Mouse (Mus musculus) liver, embryonic 14.5 days (tissue): ENCODE measurements around the gene Grcc10. TPM values are rescaled to one million over a fixed set of nuclear protein-coding genes. Genes with fewer than 3 reads are reported as not detected.

ENCODE experiments used
- ATAC-seq: fragments of 200-750 bp; cut with Nextera tagmentation; 2 replicates; pipeline ENCODE4 v1.8.0; 2017; ENCODE audit warnings: moderate number of reproducible peaks, mild to moderate bottlenecking, moderate library complexity; ENCODE audit not compliant: insufficient read depth
- DNase-seq, 3 experiments: peaks; one replicate each; pipeline ENCODE4 v3.0.0-alpha.2; 2012 to 2013; ENCODE audit warnings: low read depth in 3 of 3, low spot score in 3 of 3
- H3K27ac ChIP-seq: fragments of 300-500 bp; sonication (generic); 2 replicates; pipeline ENCODE4 v1.5.1; 2014; ENCODE audit warnings: moderate library complexity, mild to moderate bottlenecking, control low read depth, inconsistent platforms
- H3K27me3 ChIP-seq: fragments of 300-500 bp; sonication (generic); 2 replicates; pipeline ENCODE4 v1.6.1; 2014; ENCODE audit warnings: mild to moderate bottlenecking, low read length, moderate library complexity; ENCODE audit not compliant: control insufficient read depth, insufficient read depth
- H3K36me3 ChIP-seq: fragments of 300-500 bp; sonication (generic); replicated peaks from 2 replicates; pipeline ENCODE4 v1.6.1; 2014; ENCODE audit warnings: low read depth; ENCODE audit not compliant: control insufficient read depth, insufficient read depth
- H3K4me1 ChIP-seq, 2 experiments: fragments of 200-500 bp in 1 of 2; fragments of 300-500 bp in 1 of 2; sonication (generic) in 1 of 2; replicated peaks; 2 replicates each; pipeline ENCODE4 v1.6.1; 2012 to 2014; ENCODE audit warnings: antibody characterized with exemption in 1 of 2, inconsistent platforms in 1 of 2, low read length in 1 of 2; ENCODE audit not compliant: control insufficient read depth in 2 of 2, insufficient read depth in 2 of 2
- H3K4me2 ChIP-seq: fragments of 300-500 bp; sonication (generic); 2 replicates; pipeline ENCODE4 v1.6.1; 2014; ENCODE audit warnings: low read depth, mild to moderate bottlenecking, control low read depth, moderate library complexity
- H3K4me3 ChIP-seq, 2 experiments: fragments of 200-500 bp in 1 of 2; fragments of 300-500 bp in 1 of 2; sonication (generic) in 1 of 2; 2 replicates each; pipeline ENCODE4 v1.5.1; 2012 to 2014; ENCODE audit warnings: low read depth in 2 of 2, low read length in 2 of 2, mild to moderate bottlenecking in 2 of 2, control low read depth in 1 of 2, inconsistent platforms in 1 of 2, moderate library complexity in 1 of 2; ENCODE audit not compliant: insufficient read depth in 1 of 2
- H3K9ac ChIP-seq: fragments of 300-500 bp; sonication (generic); replicated peaks from 2 replicates; pipeline ENCODE4 v1.6.1; 2014; ENCODE audit warnings: mild to moderate bottlenecking, control low read depth, moderate library complexity
- H3K9me3 ChIP-seq: fragments of 300-500 bp; sonication (generic); 2 replicates; pipeline ENCODE4 v1.6.1; 2016; ENCODE audit warnings: low read length, mixed read lengths; ENCODE audit not compliant: control insufficient read depth
- CTCF ChIP-seq: IDR thresholded peaks from 2 replicates; pipeline ENCODE4 v1.5.1; 2016; ENCODE audit warnings: antibody characterized with exemption, low read depth, control low read depth
- EP300 ChIP-seq: IDR thresholded peaks from 2 replicates; pipeline ENCODE4 v1.6.1; 2016; ENCODE audit warnings: antibody characterized with exemption, low read depth
- WGBS: fragments of 180-500 bp; shearing (Covaris S2); extraction: QIAGEN DNeasy Blood & Tissue Kit; methylation state at CpG from one replicate; pipeline ENCODE4 v1.1.7; 2014; ENCODE audit not compliant: insufficient replicate concordance; 5-methylcytosine and 5-hydroxymethylcytosine counted together
- microRNA counts: library from miRNA; unstranded; fragments of <30 nt; microRNA quantifications from one replicate; lab custom pipeline; 2016
- microRNA-seq: library from miRNA; unstranded; fragments of <30 nt; microRNA quantifications from one replicate; pipeline ENCODE4, GENCODE M21; 2016
- polyA plus RNA-seq, 2 experiments: library from polyadenylated mRNA; depleted of rRNA in 1 of 2; stranded (reverse) in 1 of 2; unstranded in 1 of 2; fragments of >200 nt; fragmentation: Nextera tagmentation in 1 of 2; extraction: Ambion mirVana in 1 of 2; gene quantifications; 2 replicates each; pipeline versions ENCODE4 v1.2.1 to v1.2.3; 2012 to 2014

Grcc10 gene
- polyA plus RNA-seq, 2 experiments, result 50.2 to 74.0 TPM

- Histone ChIP-seq H3K4me1 (peaks cover 0 to 11% of the 10 kb centered on the region in 2 experiments; a peak in 2 of 4 replicates), H3K36me3 (peaks cover 9% of the 10 kb centered on the region), H3K9ac (no peak overlapping the region), H3K27me3 (no peaks in the 10 kb centered on the region), H3K27ac (no peak overlapping the region), H3K4me3 (no peak overlapping the region), H3K9me3 (no peaks in the 10 kb centered on the region), H3K4me2 (no peak overlapping the region)
- TF ChIP-seq CTCF, result no peak
- no peak for TF ChIP-seq EP300
- DNase-seq (no peak), ATAC-seq (no peak)
- 78% methylated on average over 15 of the region's 15 CpGs for WGBS
Observed at GRCm38 (mm10) chr6:124693243-124693981, 47.8 kb downstream of the Grcc10 start.

GRCm38 (mm10) chr6:124690517-124690916, 50.7 kb downstream of the Grcc10 start:
- ATAC-seq, result no peak
- WGBS, result 79% methylated on average over 3 of the region's 3 CpGs

More at GRCm38 (mm10) chr6:124690517-124690916, 50.7 kb downstream of the Grcc10 start:
- TF ChIP-seq CTCF (no peak), EP300 (no peak)
- H3K9ac ChIP-seq, result no peak overlapping the region
- peaks cover 2% of the 10 kb centered on the region; the same call in 1 of the 2 replicates for H3K36me3 ChIP-seq
- H3K27ac ChIP-seq, result no peak overlapping the region
- H3K4me1 ChIP-seq, result peaks cover 10 to 27% of the 10 kb centered on the region in 2 experiments
- no peak overlapping the region for H3K4me2 ChIP-seq
- no peaks in the 10 kb centered on the region for H3K9me3 ChIP-seq
- H3K4me3 ChIP-seq, result no peak overlapping the region
- no peaks in the 10 kb centered on the region for H3K27me3 ChIP-seq
- DNase-seq, result no peak

MicroRNAs encoded within 50 kb of the gene (microRNA counts, 519-probe panel; counts per million panel counts)
- 69.9 counts per million for microRNA mmu-miR-141 (lab: Ali Mortazavi, UCI)
- 69.9 counts per million for microRNA mmu-miR-200c (lab: Ali Mortazavi, UCI)

Small RNA genes lying within 50 kb of the gene (microRNA-seq; reads per million reads assigned to microRNA genes)
- gene Mir141, result 75.7 reads per million, percentile 44 among the genes with 10 or more reads in this experiment
- gene Mir200c, result 518 reads per million, percentile 66 among the genes with 10 or more reads in this experiment

Other genes starting within 250 kb of the Grcc10 start
- gene C1rl, start 248.3 kb downstream of the Grcc10 start, polyA plus RNA-seq (2012; rRNA removed), result 3.8 and 3.9 TPM in 2 replicates
- 7.3 and 7.6 TPM in 2 replicates for gene C1rl, start 248.3 kb downstream of the Grcc10 start, polyA plus RNA-seq (2014; fragmentation: Nextera tagmentation; extraction: Ambion mirVana)
- 4.8 and 7.8 TPM in 2 replicates for gene C1ra, start 229.0 kb downstream of the Grcc10 start, polyA plus RNA-seq (2012; rRNA removed)
- 8.6 and 10.7 TPM in 2 replicates for gene C1ra, start 229.0 kb downstream of the Grcc10 start, polyA plus RNA-seq (2014; fragmentation: Nextera tagmentation; extraction: Ambion mirVana)
- 36.1 and 40.9 TPM in 2 replicates for gene C1s1, start 199.0 kb downstream of the Grcc10 start, polyA plus RNA-seq (2012; rRNA removed)
- 23.9 and 26.4 TPM in 2 replicates for gene C1s1, start 199.0 kb downstream of the Grcc10 start, polyA plus RNA-seq (2014; fragmentation: Nextera tagmentation; extraction: Ambion mirVana)
- gene C1rb, start 171.1 kb downstream of the Grcc10 start, polyA plus RNA-seq (2012; rRNA removed), result not detected in 2 replicates
- not detected in 2 replicates for gene C1rb, start 171.1 kb downstream of the Grcc10 start, polyA plus RNA-seq (2014; fragmentation: Nextera tagmentation; extraction: Ambion mirVana)
- gene C1s2, start 105.3 kb downstream of the Grcc10 start, polyA plus RNA-seq (2012; rRNA removed), result 0.01 TPM in 1 of 2 replicates, not detected in the other
- not detected in 2 replicates for gene C1s2, start 105.3 kb downstream of the Grcc10 start, polyA plus RNA-seq (2014; fragmentation: Nextera tagmentation; extraction: Ambion mirVana)
- gene Lpcat3, start 78.3 kb downstream of the Grcc10 start, polyA plus RNA-seq (2012; rRNA removed), result 61.4 and 65.7 TPM in 2 replicates
- 64.2 and 67.0 TPM in 2 replicates for gene Lpcat3, start 78.3 kb downstream of the Grcc10 start, polyA plus RNA-seq (2014; fragmentation: Nextera tagmentation; extraction: Ambion mirVana)
- 91.1 and 103 TPM in 2 replicates for gene Emg1, start 29.2 kb downstream of the Grcc10 start, polyA plus RNA-seq (2012; rRNA removed)
- 147 and 162 TPM in 2 replicates for gene Emg1, start 29.2 kb downstream of the Grcc10 start, polyA plus RNA-seq (2014; fragmentation: Nextera tagmentation; extraction: Ambion mirVana)
- gene Phb2, start 29.0 kb downstream of the Grcc10 start, polyA plus RNA-seq (2012; rRNA removed), result 101 and 124 TPM in 2 replicates
- 210 and 240 TPM in 2 replicates for gene Phb2, start 29.0 kb downstream of the Grcc10 start, polyA plus RNA-seq (2014; fragmentation: Nextera tagmentation; extraction: Ambion mirVana)
- gene Ptpn6, start 2.7 kb downstream of the Grcc10 start, polyA plus RNA-seq (2012; rRNA removed), result 14.3 and 17.9 TPM in 2 replicates
- 26.6 and 28.4 TPM in 2 replicates for gene Ptpn6, start 2.7 kb downstream of the Grcc10 start, polyA plus RNA-seq (2014; fragmentation: Nextera tagmentation; extraction: Ambion mirVana)
- 0.37 TPM in 1 of 2 replicates, not detected in the other for gene Gm45234, start 14.6 kb upstream of the Grcc10 start, polyA plus RNA-seq (2012; rRNA removed)
- not detected in 2 replicates for gene Gm45234, start 14.6 kb upstream of the Grcc10 start, polyA plus RNA-seq (2014; fragmentation: Nextera tagmentation; extraction: Ambion mirVana)
- 2.5 and 2.8 TPM in 2 replicates for gene Atn1, start 15.2 kb upstream of the Grcc10 start, polyA plus RNA-seq (2012; rRNA removed)
- 0.58 and 1.5 TPM in 2 replicates for gene Atn1, start 15.2 kb upstream of the Grcc10 start, polyA plus RNA-seq (2014; fragmentation: Nextera tagmentation; extraction: Ambion mirVana)
- 0.47 and 0.50 TPM in 2 replicates for gene Eno2, start 28.3 kb upstream of the Grcc10 start, polyA plus RNA-seq (2012; rRNA removed)
- 0.09 TPM in 1 of 2 replicates, not detected in the other for gene Eno2, start 28.3 kb upstream of the Grcc10 start, polyA plus RNA-seq (2014; fragmentation: Nextera tagmentation; extraction: Ambion mirVana)
- 0.09 TPM in 1 of 2 replicates, not detected in the other for gene Lrrc23, start 38.4 kb upstream of the Grcc10 start, polyA plus RNA-seq (2012; rRNA removed)
- gene Lrrc23, start 38.4 kb upstream of the Grcc10 start, polyA plus RNA-seq (2014; fragmentation: Nextera tagmentation; extraction: Ambion mirVana), result not detected in 2 replicates
- 4.1 and 5.0 TPM in 2 replicates for gene Spsb2, start 67.3 kb upstream of the Grcc10 start, polyA plus RNA-seq (2012; rRNA removed)
- gene Spsb2, start 67.3 kb upstream of the Grcc10 start, polyA plus RNA-seq (2014; fragmentation: Nextera tagmentation; extraction: Ambion mirVana), result 4.7 and 5.0 TPM in 2 replicates
- 266 and 292 TPM in 2 replicates for gene Tpi1, start 72.9 kb upstream of the Grcc10 start, polyA plus RNA-seq (2012; rRNA removed)
- gene Tpi1, start 72.9 kb upstream of the Grcc10 start, polyA plus RNA-seq (2014; fragmentation: Nextera tagmentation; extraction: Ambion mirVana), result 418 and 420 TPM in 2 replicates
- gene Usp5, start 88.1 kb upstream of the Grcc10 start, polyA plus RNA-seq (2012; rRNA removed), result 24.4 and 27.6 TPM in 2 replicates
- 38.0 and 42.5 TPM in 2 replicates for gene Usp5, start 88.1 kb upstream of the Grcc10 start, polyA plus RNA-seq (2014; fragmentation: Nextera tagmentation; extraction: Ambion mirVana)
- 147 and 165 TPM in 2 replicates for gene Cdca3, start 88.2 kb upstream of the Grcc10 start, polyA plus RNA-seq (2012; rRNA removed)
- gene Cdca3, start 88.2 kb upstream of the Grcc10 start, polyA plus RNA-seq (2014; fragmentation: Nextera tagmentation; extraction: Ambion mirVana), result 205 and 206 TPM in 2 replicates
- 0.03 and 0.06 TPM in 2 replicates for gene Gnb3, start 98.9 kb upstream of the Grcc10 start, polyA plus RNA-seq (2012; rRNA removed)
- gene Gnb3, start 98.9 kb upstream of the Grcc10 start, polyA plus RNA-seq (2014; fragmentation: Nextera tagmentation; extraction: Ambion mirVana), result 0.23 TPM in 1 of 2 replicates, not detected in the other
- gene P3h3, start 116.4 kb upstream of the Grcc10 start, polyA plus RNA-seq (2012; rRNA removed), result 3.2 and 3.5 TPM in 2 replicates
- gene P3h3, start 116.4 kb upstream of the Grcc10 start, polyA plus RNA-seq (2014; fragmentation: Nextera tagmentation; extraction: Ambion mirVana), result 0.83 and 0.88 TPM in 2 replicates
- gene Gpr162, start 122.6 kb upstream of the Grcc10 start, polyA plus RNA-seq (2012; rRNA removed), result 0.03 and 0.18 TPM in 2 replicates
- not detected in 2 replicates for gene Gpr162, start 122.6 kb upstream of the Grcc10 start, polyA plus RNA-seq (2014; fragmentation: Nextera tagmentation; extraction: Ambion mirVana)
- 0.07 and 0.10 TPM in 2 replicates for gene Cd4, start 146.8 kb upstream of the Grcc10 start, polyA plus RNA-seq (2012; rRNA removed)
- 0.03 TPM in 1 of 2 replicates, not detected in the other for gene Cd4, start 146.8 kb upstream of the Grcc10 start, polyA plus RNA-seq (2014; fragmentation: Nextera tagmentation; extraction: Ambion mirVana)
- gene Lag3, start 170.3 kb upstream of the Grcc10 start, polyA plus RNA-seq (2012; rRNA removed), result 0.10 and 0.11 TPM in 2 replicates
- 0.17 TPM in 1 of 2 replicates, not detected in the other for gene Lag3, start 170.3 kb upstream of the Grcc10 start, polyA plus RNA-seq (2014; fragmentation: Nextera tagmentation; extraction: Ambion mirVana)
- 109 and 131 TPM in 2 replicates for gene Ptms, start 178.7 kb upstream of the Grcc10 start, polyA plus RNA-seq (2012; rRNA removed)
- 29.7 and 39.7 TPM in 2 replicates for gene Ptms, start 178.7 kb upstream of the Grcc10 start, polyA plus RNA-seq (2014; fragmentation: Nextera tagmentation; extraction: Ambion mirVana)
- gene Mlf2, start 190.0 kb upstream of the Grcc10 start, polyA plus RNA-seq (2012; rRNA removed), result 85.0 and 96.5 TPM in 2 replicates
- 98.1 and 116 TPM in 2 replicates for gene Mlf2, start 190.0 kb upstream of the Grcc10 start, polyA plus RNA-seq (2014; fragmentation: Nextera tagmentation; extraction: Ambion mirVana)
- 57.8 and 62.6 TPM in 2 replicates for gene Cops7a, start 224.2 kb upstream of the Grcc10 start, polyA plus RNA-seq (2012; rRNA removed)
- gene Cops7a, start 224.2 kb upstream of the Grcc10 start, polyA plus RNA-seq (2014; fragmentation: Nextera tagmentation; extraction: Ambion mirVana), result 51.5 and 52.6 TPM in 2 replicates